Mouse (Mus musculus): ENCODE measurements at regions not wholly inside any gene's neighbourhood (a gene's known extent, or its start where the extent isn't known, plus 50 kb on each side); places are given as distances from the start of the nearest gene placed in this dataset.

- TF ChIP-seq CHD2 (IDR thresholded peaks at IDR 0.05; ENCODE audit: low read depth, low read length) (no peak), ZNF384 (IDR thresholded peaks at IDR 0.05; ENCODE audit: low read depth, low read length) (no peak), ZC3H11A (IDR thresholded peaks at IDR 0.05; ENCODE audit: borderline replicate concordance, low read depth, low read length) (no peak), HCFC1 (IDR thresholded peaks at IDR 0.05; ENCODE audit: borderline replicate concordance, insufficient read depth, low read length) (no peak), MAFK (IDR thresholded peaks at IDR 0.05; ENCODE audit: insufficient read depth, low read depth, low read length) (no peak)
- Histone ChIP-seq H3K9me3 (ENCODE audit: control insufficient read depth, insufficient read depth, low read depth, low read length) (no peaks in the 10 kb centered on the region), H3K4me3 (ENCODE audit: insufficient read depth in 1 of 2, low read depth in 1 of 2, low read length in 2 of 2, poor library complexity in 1 of 2, severe bottlenecking in 1 of 2) (no peak overlapping the region), H3K9ac (ENCODE audit: insufficient read depth, low read depth, low read length, poor library complexity, severe bottlenecking) (no peak overlapping the region), H3K4me1 (ENCODE audit: control insufficient read depth in 2 of 2, insufficient read depth in 2 of 2, low read length in 2 of 2, poor library complexity in 1 of 2) (no peaks in the 10 kb centered on the region), H3K36me3 (ENCODE audit: control insufficient read depth, insufficient read depth, low read length, poor library complexity, severe bottlenecking) (no peaks in the 10 kb centered on the region), H3K27ac (ENCODE audit: insufficient read depth, low read depth, low read length, poor library complexity, severe bottlenecking) (no peak overlapping the region)
- DNase-seq (ENCODE audit: low read depth, low spot score): no peak
- in situ Hi-C loops (cut with MboI; ENCODE audit: low sequenced_read_pairs in 2 of 2, unreplicated experiment in 2 of 2): no loop called here
Measured at GRCm38 (mm10) chr1:23649886-23650285, 111.7 kb upstream of the B3gat2 start.

DNA sequence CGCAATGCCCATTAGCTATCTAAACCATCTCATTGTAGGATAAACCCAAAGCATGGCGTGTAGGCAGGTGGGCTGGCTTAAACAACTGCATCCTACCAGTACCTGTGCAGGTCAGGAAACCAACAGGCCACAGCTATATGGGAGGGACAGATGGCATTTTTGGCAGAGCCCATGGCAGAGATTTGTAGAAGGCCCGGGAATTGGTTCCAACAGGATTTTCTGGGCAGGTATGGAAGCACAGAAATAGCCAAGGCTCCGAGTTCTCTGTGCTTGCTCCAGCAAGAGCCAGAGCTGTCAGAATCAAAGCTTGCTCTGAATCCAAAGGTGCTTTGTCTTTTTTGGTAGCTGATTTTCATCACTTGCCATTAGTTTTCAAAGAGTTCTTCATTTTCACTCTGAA, 107.9 kb upstream of the B3gat2 start:
- no peak overlapping the region for H3K9ac ChIP-seq (ENCODE audit: insufficient read depth, low read depth, low read length, poor library complexity, severe bottlenecking)
- no peaks in the 10 kb centered on the region for H3K4me1 ChIP-seq (ENCODE audit: control insufficient read depth in 2 of 2, insufficient read depth in 2 of 2, low read length in 2 of 2, poor library complexity in 1 of 2)
- no peak overlapping the region for H3K27ac ChIP-seq (ENCODE audit: insufficient read depth, low read depth, low read length, poor library complexity, severe bottlenecking)
- in situ Hi-C loops (cut with MboI; ENCODE audit: low sequenced_read_pairs in 2 of 2, unreplicated experiment in 2 of 2): no loop called here
- H3K4me3 ChIP-seq (ENCODE audit: insufficient read depth in 1 of 2, low read depth in 1 of 2, low read length in 2 of 2, poor library complexity in 1 of 2, severe bottlenecking in 1 of 2): no peak overlapping the region
- TF ChIP-seq ZC3H11A (IDR thresholded peaks at IDR 0.05; ENCODE audit: borderline replicate concordance, low read depth, low read length): no peak
- TF ChIP-seq CHD2 (IDR thresholded peaks at IDR 0.05; ENCODE audit: low read depth, low read length): no peak
- TF ChIP-seq ZNF384 (IDR thresholded peaks at IDR 0.05; ENCODE audit: low read depth, low read length): no peak
- no peak for TF ChIP-seq HCFC1 (IDR thresholded peaks at IDR 0.05; ENCODE audit: borderline replicate concordance, insufficient read depth, low read length)
- TF ChIP-seq MAFK (IDR thresholded peaks at IDR 0.05; ENCODE audit: insufficient read depth, low read depth, low read length): no peak
- H3K36me3 ChIP-seq (ENCODE audit: control insufficient read depth, insufficient read depth, low read length, poor library complexity, severe bottlenecking): no peaks in the 10 kb centered on the region
- no peak for DNase-seq (ENCODE audit: low read depth, low spot score)
- H3K9me3 ChIP-seq (ENCODE audit: control insufficient read depth, insufficient read depth, low read depth, low read length): no peaks in the 10 kb centered on the region

DNA sequence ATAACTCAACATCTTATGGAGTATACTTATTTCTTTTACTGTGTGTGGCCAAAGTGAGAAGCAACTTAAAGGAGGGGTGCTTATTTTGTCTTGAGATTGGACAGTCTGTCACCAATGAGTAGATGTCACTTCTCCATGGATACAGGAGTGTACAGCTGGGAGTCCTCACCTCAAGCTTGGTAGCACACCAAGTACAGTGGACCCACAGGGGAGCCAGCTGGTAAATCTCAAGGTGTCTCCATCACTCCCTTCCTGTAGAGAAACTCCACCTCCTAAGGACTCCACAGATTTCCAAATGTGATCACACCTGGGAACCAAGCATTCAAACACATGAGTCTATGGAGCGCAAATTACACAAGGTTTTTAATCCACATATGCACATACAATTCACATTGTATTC, 105.8 kb upstream of the B3gat2 start:
- H3K9me3 ChIP-seq (ENCODE audit: control insufficient read depth, insufficient read depth, low read depth, low read length): no peaks in the 10 kb centered on the region
- no peak overlapping the region for H3K9ac ChIP-seq (ENCODE audit: insufficient read depth, low read depth, low read length, poor library complexity, severe bottlenecking)
- in situ Hi-C loops (cut with MboI; ENCODE audit: low sequenced_read_pairs in 2 of 2, unreplicated experiment in 2 of 2): no loop called here
- DNase-seq (ENCODE audit: low read depth, low spot score): no peak
- H3K4me1 ChIP-seq (ENCODE audit: control insufficient read depth in 2 of 2, insufficient read depth in 2 of 2, low read length in 2 of 2, poor library complexity in 1 of 2): no peaks in the 10 kb centered on the region
- H3K4me3 ChIP-seq (ENCODE audit: insufficient read depth in 1 of 2, low read depth in 1 of 2, low read length in 2 of 2, poor library complexity in 1 of 2, severe bottlenecking in 1 of 2): no peak overlapping the region
- no peaks in the 10 kb centered on the region for H3K36me3 ChIP-seq (ENCODE audit: control insufficient read depth, insufficient read depth, low read length, poor library complexity, severe bottlenecking)
- no peak overlapping the region for H3K27ac ChIP-seq (ENCODE audit: insufficient read depth, low read depth, low read length, poor library complexity, severe bottlenecking)
- no peak for TF ChIP-seq ZNF384 (IDR thresholded peaks at IDR 0.05; ENCODE audit: low read depth, low read length)

GRCm38 (mm10) chr1:23656302-23656701, 105.3 kb upstream of the B3gat2 start:
- no peak overlapping the region for H3K9ac ChIP-seq (ENCODE audit: insufficient read depth, low read depth, low read length, poor library complexity, severe bottlenecking)

GRCm38 (mm10) chr1:23656718-23657117, 104.8 kb upstream of the B3gat2 start:
- no peak overlapping the region for H3K9ac ChIP-seq (ENCODE audit: insufficient read depth, low read depth, low read length, poor library complexity, severe bottlenecking)
- H3K9me3 ChIP-seq (ENCODE audit: control insufficient read depth, insufficient read depth, low read depth, low read length): no peaks in the 10 kb centered on the region
- in situ Hi-C loops (cut with MboI; ENCODE audit: low sequenced_read_pairs in 2 of 2, unreplicated experiment in 2 of 2): no loop called here
- no peak for DNase-seq (ENCODE audit: low read depth, low spot score)
- H3K4me3 ChIP-seq (ENCODE audit: insufficient read depth in 1 of 2, low read depth in 1 of 2, low read length in 2 of 2, poor library complexity in 1 of 2, severe bottlenecking in 1 of 2): no peak overlapping the region
- H3K4me1 ChIP-seq (ENCODE audit: control insufficient read depth in 2 of 2, insufficient read depth in 2 of 2, low read length in 2 of 2, poor library complexity in 1 of 2): no peaks in the 10 kb centered on the region
- no peaks in the 10 kb centered on the region for H3K36me3 ChIP-seq (ENCODE audit: control insufficient read depth, insufficient read depth, low read length, poor library complexity, severe bottlenecking)
- H3K27ac ChIP-seq (ENCODE audit: insufficient read depth, low read depth, low read length, poor library complexity, severe bottlenecking): no peak overlapping the region
- TF ChIP-seq CHD2 (IDR thresholded peaks at IDR 0.05; ENCODE audit: low read depth, low read length) (no peak), ZC3H11A (IDR thresholded peaks at IDR 0.05; ENCODE audit: borderline replicate concordance, low read depth, low read length) (no peak), ZNF384 (IDR thresholded peaks at IDR 0.05; ENCODE audit: low read depth, low read length) (no peak), MAFK (IDR thresholded peaks at IDR 0.05; ENCODE audit: insufficient read depth, low read depth, low read length) (no peak), HCFC1 (IDR thresholded peaks at IDR 0.05; ENCODE audit: borderline replicate concordance, insufficient read depth, low read length) (no peak)

More at GRCm38 (mm10) chr1:23656302-23656701, 105.3 kb upstream of the B3gat2 start:
- TF ChIP-seq MAFK (IDR thresholded peaks at IDR 0.05; ENCODE audit: insufficient read depth, low read depth, low read length) (no peak), CHD2 (IDR thresholded peaks at IDR 0.05; ENCODE audit: low read depth, low read length) (no peak)
- H3K4me1 ChIP-seq (ENCODE audit: control insufficient read depth in 2 of 2, insufficient read depth in 2 of 2, low read length in 2 of 2, poor library complexity in 1 of 2): no peaks in the 10 kb centered on the region
- no peak overlapping the region for H3K4me3 ChIP-seq (ENCODE audit: insufficient read depth in 1 of 2, low read depth in 1 of 2, low read length in 2 of 2, poor library complexity in 1 of 2, severe bottlenecking in 1 of 2)
- DNase-seq (ENCODE audit: low read depth, low spot score): no peak
- no peaks in the 10 kb centered on the region for H3K9me3 ChIP-seq (ENCODE audit: control insufficient read depth, insufficient read depth, low read depth, low read length)
- no peaks in the 10 kb centered on the region for H3K36me3 ChIP-seq (ENCODE audit: control insufficient read depth, insufficient read depth, low read length, poor library complexity, severe bottlenecking)
- no peak overlapping the region for H3K27ac ChIP-seq (ENCODE audit: insufficient read depth, low read depth, low read length, poor library complexity, severe bottlenecking)
- in situ Hi-C loops (cut with MboI; ENCODE audit: low sequenced_read_pairs in 2 of 2, unreplicated experiment in 2 of 2): no loop called here
